Mouse (Mus musculus) cerebellum, postnatal 25 days (tissue): ENCODE results near the gene Tmem217.
A peak's percentile ranks its signal among the peaks of the same experiment; 100 is the strongest.
"Not testable (repeated sequence)": the region's sequence is repeated elsewhere in the genome, so short reads cannot be mapped to it uniquely, and the experiment has no call there.

Source experiments
- DNase-seq, 2 experiments: peaks; one replicate each; pipeline ENCODE4 v3.0.0; 2021; ENCODE audit warnings: mixed read lengths in 2 of 2

Tmem217 gene

DNA sequence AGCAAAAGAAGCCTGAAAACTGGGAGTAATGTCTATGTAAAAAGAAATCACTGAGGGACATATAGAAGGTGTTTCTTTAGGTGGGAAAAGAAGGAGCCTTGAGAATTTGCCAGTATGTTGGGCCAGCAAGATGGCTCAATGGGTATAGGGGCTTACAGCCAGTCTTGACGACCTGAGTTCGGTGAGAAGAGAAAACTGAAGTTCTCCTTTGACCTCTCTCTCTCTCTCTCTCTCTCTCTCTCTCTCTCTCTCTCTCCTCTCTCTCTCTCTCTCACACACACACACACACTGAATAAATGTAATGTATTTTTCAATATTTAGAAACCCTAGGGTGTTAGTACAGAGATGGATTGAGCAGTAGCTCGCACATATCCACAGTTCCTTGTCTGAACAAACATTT, 3.7 kb downstream of the Tmem217 start:
- no peak for DNase-seq

DNA sequence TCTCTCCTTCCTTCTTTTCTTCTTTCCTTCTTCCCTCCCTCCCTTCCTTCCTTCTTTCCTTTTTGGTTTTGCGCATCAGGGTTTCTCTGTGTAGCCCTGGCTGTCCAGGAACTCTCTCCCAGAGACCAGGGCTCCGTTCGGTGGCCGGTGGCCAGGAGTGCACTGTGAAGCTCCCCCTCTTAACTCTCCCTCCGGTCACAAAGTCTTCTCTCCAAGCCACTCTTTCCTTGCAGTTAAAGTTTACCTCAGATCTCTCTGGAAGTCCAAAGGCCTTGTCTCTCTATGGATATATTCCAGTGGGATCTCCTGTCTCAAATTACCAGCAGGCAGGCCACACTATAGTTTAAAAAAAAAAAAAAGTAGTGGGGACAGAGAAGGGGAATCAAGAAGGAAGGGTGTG, 6.9 kb downstream of the Tmem217 start:
- no peak for DNase-seq

DNA sequence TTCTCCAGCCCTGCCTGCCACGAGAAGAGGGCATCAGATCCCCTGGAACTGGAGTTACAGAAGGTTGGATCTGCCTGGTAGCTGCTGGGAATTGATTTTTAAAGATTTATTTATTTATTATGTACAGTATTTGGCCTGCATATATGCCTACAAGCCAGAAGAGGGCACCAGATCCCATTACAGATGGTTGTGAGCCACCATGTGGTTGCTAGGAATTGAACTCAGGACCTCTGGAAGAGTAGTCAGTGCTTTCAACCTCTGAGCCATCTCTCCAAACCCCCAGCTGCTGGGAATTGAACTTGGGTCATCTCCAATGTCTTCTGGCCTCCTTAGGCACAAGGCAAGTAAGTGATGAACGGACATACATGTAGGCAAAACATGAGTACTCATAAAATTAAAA, 8.1 kb downstream of the Tmem217 start:
- no peak for DNase-seq

DNA sequence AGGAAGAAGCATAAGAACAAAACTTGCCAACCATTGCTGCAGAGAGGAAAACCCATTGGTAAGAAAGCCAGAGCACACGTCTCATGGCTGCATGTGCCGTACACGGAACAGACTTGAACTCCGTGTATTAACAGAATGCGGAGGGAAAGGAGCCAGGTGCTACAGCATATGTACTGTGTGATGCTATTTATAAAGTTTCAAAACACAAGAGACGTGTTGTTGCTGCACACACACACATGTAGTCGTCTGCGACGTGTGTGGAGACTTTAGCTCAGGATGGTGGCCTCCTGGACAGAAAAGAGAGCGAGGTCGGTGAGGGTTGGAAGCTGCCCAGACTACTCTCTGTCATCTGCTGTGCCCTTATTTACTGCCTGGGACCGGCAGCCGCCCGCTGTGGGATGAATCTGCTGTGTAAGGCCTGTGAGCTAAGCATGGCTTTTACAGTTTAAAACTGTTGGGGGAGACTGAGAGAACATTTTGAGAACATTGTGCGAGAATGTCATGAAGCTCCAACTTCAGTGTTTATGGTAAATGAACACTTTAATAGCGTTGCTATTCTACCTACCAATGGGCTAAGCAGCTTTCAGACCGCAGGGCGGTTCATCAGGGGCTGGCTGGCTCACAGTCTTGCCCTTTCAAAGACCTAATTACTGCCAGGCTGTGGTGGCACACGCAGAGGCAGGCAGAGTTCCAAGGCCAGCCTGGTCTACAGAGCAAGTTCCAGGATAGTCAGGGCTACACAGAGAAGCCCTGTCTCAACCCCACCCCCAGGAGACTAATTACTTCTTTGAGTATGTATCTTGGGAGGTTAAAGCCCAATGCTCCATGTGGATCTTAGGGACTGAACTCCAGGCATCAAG, 9.1 kb downstream of the Tmem217 start:
- DNase-seq: peak; percentile 66 to 76

DNA sequence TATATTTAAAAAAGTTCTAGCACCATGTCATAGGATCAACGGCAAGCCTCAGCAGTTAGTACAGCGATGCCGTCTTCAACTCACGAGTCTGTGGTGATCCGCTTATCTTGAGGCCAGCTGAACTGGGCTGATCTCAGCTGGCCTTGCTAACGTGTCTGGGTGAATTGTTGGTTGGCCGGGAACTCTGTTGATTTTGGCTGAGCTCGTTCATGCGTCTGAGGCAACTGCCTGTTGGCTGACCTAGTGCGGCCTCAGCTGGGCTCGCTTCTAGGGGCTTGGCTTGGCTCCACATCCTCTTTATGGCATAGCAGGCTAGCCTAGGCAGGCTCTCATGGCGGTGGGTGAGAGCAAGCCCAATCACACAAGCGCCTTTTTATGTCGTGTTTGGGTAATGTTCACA, 10.8 kb downstream of the Tmem217 start:
- DNase-seq: peak; percentile 66 to 73

DNA sequence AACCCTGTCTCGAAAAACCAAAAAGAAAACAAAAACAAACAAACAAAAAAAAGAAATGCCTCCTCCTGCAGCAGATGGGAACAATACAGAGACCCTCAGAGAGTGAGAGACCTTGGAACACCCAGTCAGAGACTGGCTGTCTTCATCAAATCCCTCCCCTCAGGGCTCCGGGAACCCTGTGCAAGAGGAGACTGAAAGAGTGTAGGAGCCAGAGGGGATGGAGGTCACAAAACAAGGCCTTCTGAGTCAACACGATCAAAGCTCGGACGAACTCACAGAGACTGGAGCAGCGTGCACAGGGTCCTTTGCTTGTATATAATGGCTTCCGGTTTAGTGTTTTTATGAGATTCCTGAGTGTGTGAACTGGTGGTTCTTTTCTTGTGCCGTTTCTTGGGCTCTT, 11.8 kb downstream of the Tmem217 start:
- DNase-seq: no peak

DNA sequence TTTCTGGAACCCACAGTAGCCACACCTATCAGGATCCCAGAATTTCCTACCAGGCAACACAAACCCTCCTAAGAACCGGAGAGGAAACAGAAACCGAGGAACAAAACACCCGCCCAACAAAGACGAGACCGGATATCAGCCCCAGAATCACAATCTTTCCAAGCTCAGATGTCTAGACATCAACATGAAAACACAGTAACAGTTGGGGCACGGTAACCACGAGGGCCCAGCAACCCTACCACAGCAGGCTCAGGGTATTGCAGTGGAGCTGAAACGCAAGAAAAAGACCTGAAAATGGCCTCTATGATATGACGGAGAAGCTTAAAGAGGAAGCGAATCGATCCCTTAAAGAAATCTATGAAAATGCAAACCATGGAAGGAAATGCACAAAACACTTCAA, 18.3 kb downstream of the Tmem217 start:
- DNase-seq: no peak

DNA sequence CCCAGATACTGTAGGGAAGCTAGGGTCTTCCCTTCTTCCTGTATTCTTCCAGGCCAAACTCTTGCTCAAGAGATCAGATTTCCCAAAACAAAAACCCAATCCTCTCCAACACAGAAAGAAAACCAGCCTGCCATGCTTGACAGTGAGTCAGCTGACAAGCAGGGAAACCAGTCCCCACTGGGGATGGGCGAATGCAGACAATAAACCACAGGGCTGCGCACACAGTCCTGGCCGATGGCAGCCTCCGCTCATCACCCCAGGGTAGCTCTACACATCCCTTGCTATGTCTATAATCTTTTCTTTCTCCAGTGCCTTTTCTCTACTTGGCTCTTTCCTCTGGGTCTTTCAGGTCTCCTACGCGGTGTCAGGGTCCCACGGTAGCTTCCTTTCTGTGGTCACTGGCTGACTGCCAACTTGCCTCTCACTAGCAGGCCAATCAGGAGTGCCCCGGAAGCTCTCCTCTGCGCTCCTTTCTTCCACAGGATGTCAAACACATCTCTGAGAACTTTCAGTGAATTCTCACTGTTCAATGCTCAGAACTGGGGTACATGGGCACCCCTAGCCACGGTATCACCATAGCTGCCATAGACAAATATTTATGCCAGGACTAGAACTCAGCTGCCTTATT, 20.3 kb downstream of the Tmem217 start:
- DNase-seq: no peak

DNA sequence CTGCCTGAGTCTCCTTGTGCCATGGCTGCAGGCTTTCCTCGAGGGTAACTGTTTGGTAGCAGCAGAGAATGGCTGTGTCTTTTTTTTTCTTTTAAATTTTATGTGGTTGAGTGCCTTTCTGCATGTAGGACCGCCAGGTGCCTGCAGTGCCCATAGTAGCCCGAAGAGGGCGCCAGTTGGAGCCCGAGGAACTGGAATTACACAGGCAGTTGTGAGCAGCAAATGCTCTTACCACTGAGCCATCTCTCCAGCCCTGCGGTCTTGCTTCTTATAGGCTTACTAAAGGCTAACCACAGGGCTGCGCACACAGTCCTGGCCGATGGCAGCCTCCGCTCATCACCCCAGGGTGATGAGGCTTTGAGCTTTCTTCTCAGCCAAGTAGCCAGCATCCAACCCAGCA, 20.9 kb downstream of the Tmem217 start:
- DNase-seq: peak in 1 of 2 experiments; percentile 24

DNA sequence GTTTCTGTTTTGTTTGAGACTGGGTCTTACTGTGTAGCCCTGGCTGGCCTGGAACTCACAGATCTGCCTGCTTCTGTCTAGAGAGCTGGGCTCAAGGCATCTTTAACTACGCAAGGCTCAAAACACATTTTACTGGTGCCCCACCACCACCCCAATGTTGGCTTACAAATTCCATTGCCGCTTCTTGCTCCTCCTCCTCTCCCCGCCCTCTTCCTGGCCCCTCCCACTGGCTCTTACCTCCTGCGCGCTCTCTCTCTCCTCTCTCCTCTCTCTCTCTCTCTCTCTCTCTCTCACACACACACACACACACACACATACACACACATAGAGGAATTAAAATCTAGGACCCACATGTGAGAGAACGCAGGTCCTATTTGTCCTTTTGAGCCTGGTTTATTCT, 21.7 kb downstream of the Tmem217 start:
- DNase-seq: no peak

DNA sequence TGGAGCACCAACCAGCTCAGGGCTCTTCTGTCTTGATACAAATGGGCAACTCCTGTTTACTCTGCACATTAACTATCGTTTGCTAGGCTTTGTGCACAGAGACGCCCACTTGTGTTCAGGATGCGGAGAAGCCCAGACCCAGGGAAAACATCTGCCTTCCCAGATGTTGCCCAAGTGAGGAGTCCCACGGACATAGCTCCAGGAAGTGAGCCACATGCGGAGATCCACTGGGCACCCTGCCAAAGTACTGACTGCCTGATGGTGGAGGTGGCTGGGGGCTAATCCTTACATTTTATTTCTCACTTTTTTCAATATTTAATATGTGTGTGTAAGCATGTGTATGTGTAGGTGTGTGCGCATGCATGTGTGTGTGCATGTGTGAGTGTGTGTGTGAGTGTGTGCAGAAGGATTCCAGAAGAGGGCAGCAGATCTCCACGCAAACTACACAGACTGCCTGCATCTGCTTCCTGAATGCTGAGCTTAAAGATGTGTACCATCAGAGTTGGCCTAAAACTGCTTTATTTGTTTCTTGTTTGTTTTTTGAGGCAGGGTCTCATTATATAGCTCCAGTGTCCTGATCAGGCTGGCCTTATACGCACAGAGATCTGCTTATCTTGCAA, 23.5 kb downstream of the Tmem217 start:
- no peak for DNase-seq

DNA sequence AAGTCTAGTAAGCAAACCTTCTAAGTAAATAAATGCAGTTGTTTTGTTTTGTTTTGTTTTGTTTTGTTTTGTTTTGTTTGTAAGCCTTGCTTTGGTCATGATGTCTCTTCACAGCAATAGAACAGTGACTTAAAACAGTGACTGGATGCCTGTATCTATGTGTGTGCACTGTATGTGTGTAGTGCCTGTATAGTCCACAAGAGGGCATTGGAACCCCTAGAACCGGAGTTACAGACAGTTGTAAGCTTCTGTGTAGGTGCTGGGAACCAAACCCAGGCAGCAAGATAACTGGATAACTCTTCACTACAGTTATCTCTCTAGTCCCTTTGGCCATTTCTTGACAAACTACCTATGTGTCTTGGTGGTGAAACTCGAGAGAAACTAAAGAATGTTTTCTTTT, 26.6 kb downstream of the Tmem217 start:
- no peak for DNase-seq

DNA sequence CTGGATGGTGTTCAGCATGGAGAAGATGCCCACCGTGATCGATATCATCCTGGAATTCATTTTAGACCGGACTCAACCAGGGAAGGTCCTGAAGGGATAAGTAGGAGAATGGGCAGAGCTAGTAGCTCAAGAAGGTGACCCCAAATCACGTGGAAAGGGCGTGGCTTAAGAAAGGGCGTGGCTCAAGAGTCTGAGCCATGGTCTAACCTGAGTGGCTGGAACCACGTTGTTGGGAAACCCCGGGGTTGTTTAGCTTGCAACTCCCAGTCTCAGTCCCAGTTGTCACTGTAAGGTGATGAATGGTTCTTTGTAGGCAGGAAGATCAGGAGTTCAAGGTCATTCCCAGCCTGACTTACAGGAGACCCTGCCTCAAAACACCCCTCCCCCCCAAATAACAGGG, 32.5 kb downstream of the Tmem217 start:
- no peak for DNase-seq

DNA sequence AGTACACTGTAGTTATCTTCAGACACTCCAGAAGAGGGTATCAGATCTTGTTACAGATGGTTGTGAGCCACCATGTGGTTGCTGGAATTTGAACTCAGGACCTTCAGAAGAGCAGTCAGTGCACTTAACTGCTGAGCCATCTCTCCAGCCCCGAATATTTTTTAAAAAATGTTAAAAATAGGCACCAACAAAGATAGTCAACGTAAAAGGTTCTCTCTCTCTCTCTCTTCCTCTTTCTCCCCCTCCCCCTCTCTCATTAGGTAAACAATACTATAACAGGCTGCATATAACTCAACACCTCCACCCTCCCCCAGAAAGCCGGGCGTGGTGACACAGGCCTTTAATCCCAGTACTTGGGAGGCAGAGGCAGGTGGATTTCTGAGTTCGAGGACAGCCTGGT, 33.5 kb downstream of the Tmem217 start:
- DNase-seq: not testable (repeated sequence)

DNA sequence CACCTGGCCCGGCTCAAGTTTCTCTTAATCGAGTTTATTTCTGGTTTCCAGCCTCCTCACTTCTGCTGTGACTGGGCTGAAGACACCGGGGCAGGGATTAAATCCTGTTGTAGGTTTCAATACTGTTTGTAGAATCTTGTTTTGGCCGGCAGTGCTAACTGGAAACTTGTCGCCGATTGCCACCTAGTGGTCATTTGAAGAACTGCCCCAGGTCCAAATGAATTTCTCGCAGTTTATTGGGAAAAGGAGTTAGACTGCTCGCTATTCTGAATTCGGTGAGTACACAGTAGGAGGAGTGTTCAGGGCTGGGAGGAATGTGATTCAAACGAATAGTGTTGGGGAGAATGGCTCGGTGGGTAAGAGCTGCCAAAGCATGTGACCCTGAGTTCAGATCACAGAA, 37.8 kb downstream of the Tmem217 start:
- peak; percentile 86 to 87 for DNase-seq

DNA sequence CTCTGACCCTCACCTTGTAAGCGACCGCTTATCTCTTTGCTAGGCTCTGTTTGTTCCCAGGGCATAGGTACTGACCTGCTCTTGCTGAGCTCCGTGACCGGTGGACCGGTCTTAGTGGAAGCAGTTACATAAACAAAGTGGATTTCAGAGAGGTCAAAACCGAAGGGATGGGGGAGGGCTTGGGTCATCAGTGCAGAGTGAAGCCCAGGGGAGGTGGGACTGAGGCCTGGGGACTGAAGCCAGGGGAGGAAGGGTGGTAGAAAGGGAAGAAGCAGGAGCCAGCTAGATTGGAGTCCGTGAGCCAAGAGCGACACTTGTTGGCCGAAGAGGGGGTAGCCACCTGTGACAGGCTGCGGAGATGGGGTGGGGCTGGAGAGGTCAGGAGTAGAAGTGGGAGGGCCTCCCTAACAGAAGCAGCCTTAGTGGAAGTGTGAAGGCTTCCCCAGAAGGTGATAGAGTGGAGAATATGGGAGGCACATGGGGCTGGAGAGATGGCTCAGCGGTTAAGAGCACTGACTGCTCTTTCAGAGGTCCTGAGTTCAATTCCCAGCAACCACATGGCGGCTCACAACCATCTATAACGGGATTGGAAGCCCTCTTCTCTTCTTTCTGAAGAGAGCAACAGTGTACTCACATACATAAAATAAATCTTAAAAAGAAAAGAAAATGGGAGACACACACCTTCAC, 39.0 kb downstream of the Tmem217 start:
- DNase-seq: peak; percentile 37 to 55

DNA sequence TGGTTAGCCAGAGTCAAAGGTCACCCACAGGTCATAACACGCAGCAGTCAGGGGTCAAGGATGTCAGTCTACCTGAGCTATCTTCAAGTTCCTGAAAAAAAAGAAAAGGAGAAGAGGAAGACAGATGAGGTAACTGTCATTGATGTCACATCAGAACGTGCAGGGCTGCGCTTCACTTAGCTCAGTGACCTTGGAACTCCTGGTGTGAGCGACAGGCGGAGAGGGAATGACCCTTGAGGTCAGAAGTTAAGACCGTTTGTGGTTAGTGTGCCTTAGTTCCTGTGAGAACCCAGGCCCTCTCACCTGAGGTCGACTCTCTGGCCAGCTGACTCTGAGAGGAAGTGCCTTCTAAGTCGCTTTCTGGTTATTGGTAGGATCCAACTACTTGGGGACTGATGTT, 41.5 kb downstream of the Tmem217 start:
- DNase-seq: no peak

DNA sequence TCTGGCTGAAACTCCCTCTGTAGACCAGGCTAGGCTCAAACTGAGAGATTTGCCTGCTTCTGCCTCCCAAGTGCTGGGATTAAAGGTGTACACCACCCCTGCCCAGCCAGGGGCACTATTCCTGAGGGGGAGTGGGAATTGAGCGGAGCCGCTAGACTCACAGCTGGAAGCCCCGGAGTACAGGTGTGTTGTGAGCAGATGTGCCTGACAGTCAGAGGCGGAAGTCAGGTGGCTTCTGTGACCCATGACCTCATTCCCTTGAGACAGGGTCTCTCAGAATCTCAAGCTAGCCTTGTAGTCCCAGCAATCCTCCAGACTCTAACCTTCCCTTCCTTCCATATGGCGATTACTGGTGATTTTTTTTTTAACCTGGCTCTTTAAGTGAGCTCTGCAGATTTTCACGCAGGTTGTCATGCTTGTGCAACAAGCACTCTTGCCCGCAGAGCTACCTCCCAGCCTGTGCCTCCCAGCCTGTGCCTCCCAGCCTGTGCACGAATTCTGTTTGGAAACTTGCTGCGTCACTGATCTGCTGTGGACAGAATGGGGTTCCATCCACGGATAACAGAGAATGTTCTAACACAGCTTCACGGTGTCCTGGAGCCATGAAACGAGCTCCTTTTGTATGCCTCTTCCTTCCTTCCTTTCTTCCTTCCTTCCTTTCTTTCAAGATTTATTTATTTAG, 43.1 kb downstream of the Tmem217 start:
- no peak for DNase-seq

DNA sequence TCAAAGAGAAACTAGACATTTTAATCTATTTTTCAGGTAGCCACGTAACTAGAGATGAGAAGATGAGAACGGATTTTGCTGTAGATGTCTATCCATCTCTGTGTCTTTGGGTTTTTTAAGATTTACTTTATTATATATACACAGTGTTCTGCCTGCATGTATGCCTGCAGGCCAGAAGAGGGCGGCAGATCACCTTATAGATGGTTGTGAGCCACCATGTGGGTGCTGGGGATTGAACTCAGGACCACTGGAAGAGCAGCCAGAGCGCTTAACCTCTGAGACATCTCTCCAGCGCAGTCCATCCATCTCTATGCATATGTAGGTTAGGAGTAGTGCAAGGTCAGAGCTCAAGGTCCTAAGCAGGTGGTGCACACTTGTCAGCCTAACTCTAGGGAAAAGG, 48.5 kb downstream of the Tmem217 start:
- no peak for DNase-seq

DNA sequence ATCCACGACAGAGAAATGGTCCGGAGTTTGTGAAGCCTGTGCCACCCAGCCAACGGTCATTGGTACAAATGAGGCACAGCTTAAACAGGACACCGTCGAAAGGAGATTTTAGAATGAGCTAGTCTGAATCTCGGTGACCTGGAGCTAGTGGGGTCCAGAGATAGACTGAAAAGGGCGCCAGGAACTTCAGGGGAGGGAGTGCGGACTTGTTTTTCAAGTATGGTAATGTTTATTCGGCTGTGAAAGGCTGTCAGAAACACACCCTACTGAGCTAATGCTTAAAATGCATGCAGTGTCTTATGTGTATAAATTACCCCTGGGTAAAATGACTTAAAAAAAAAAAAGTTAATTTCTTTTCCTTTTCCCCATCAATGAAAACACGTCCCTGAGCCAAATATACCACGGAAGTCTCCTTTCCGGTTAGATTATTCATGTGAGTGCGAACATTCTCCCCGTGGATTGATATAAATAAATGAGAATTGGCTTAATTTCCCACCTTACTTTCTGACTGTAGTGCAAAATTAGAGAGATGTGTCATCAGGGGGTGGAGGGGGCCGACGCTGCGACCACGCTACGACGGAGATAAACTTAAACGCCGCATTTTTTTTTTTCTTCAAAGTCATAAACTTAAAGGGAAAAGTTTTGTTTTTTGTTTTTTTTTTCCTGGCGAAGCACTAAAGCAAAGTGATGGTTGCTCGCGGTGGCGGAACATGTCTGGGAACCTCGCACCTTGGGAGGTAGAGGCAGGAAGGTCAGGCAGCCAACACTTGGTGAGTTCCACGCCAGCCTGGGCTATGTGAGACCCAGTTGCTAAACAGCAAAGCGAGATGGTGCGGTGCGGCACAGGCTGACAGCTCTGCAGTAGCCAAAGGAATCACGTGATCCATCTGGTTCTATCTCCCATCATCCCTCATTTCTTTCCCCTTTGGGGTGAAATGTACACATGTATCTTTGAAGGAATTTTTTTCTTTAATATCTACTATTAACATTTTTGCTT, 49.2 kb downstream of the Tmem217 start:
- DNase-seq: no peak

DNA sequence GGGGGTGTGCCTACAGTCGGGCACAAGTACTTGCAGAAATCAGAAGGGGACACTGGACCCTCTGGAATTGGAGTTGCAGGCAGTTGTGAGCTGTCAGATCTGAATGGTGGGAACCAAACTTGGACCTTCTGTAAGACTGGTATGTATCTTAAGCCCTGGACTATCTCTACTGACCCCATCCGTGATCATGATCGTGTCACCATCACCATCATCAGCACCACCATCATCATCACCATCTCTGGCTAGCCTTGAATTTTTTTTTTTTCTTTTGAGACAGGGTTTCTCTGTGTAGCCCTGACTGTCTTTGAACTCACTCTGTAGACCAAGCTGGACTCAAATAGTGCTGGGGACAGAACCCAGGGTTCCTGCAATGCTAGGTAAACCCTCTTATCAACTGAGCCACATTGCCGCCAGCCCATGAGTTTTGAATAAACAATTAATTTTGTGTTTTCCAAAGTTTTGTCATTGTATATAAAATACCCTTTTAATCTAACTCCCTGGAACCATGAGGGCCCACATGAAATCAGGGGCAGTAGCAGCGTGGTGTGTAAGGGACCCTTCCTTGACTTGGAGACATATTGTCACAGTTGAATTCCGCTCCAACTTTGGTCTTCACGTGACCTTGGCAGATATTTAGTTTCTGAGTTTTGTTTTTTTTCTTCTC, 50.0 kb downstream of the Tmem217 start:
- DNase-seq: no peak
